Mouse (Mus musculus) erythroblast, embryonic 14.5 days (primary cell): ENCODE measurements around the gene Kcna3. TPM values are rescaled to one million over a fixed set of nuclear protein-coding genes. Genes with fewer than 3 reads are reported as not detected.

Experiments
- H3K27me3 ChIP-seq: 2 replicates; pipeline ENCODE4 v1.6.1; 2012; ENCODE audit warnings: inconsistent platforms; ENCODE audit not compliant: control insufficient read depth
- H3K36me3 ChIP-seq: 2 replicates; pipeline ENCODE4 v1.6.1; 2012; ENCODE audit warnings: mild to moderate bottlenecking, inconsistent platforms; ENCODE audit not compliant: control insufficient read depth
- H3K4me1 ChIP-seq: 2 replicates; pipeline ENCODE4 v1.6.1; 2012; ENCODE audit warnings: inconsistent platforms; ENCODE audit not compliant: control insufficient read depth
- H3K4me3 ChIP-seq: replicated peaks from 2 replicates; pipeline ENCODE3; 2012; ENCODE audit warnings: moderate library complexity, mild to moderate bottlenecking, inconsistent platforms
- H3K9me3 ChIP-seq: 2 replicates; pipeline ENCODE4 v1.6.1; 2012; ENCODE audit warnings: low read length, inconsistent platforms, mixed read lengths; ENCODE audit not compliant: control insufficient read depth
- GATA1 ChIP-seq: IDR thresholded peaks from 2 replicates; pipeline ENCODE4 v1.6.1; 2012; ENCODE audit warnings: low read length, inconsistent platforms, mixed read lengths
- TAL1 ChIP-seq: IDR thresholded peaks from 3 replicates; pipeline ENCODE4 v1.6.1; 2012; ENCODE audit warnings: low read length, inconsistent platforms, mixed read lengths
- polyA plus RNA-seq: library from polyadenylated mRNA; stranded (reverse); fragments of >175 nt; gene quantifications from 2 replicates; pipeline ENCODE4 v1.2.3, GENCODE M21; 2012

Gene Kcna3
- polyA plus RNA-seq, 1 experiment = not detected

- TF ChIP-seq GATA1 (no peak), TAL1 (no peak)
- Histone ChIP-seq H3K4me3 (no peak overlapping the region), H3K9me3 (no peaks in the 10 kb centered on the region), H3K36me3 (no peaks in the 10 kb centered on the region), H3K27me3 (peaks cover 39% of the 10 kb centered on the region), H3K4me1 (peaks cover 4% of the 10 kb centered on the region)
Measured at GRCm38 (mm10) chr3:107040408-107040807, 4.4 kb downstream of the Kcna3 start.

GRCm38 (mm10) chr3:107041718-107042117 is 5.7 kb downstream of the Kcna3 start:
- Histone ChIP-seq H3K4me3 (no peak overlapping the region), H3K9me3 (no peaks in the 10 kb centered on the region), H3K36me3 (no peaks in the 10 kb centered on the region), H3K27me3 (peaks cover 26% of the 10 kb centered on the region), H3K4me1 (no peaks in the 10 kb centered on the region)
- no peak for TF ChIP-seq TAL1
- no peak for TF ChIP-seq GATA1

- TF ChIP-seq GATA1 (no peak), TAL1 (no peak)
- H3K27me3 ChIP-seq = no peaks in the 10 kb centered on the region
- no peaks in the 10 kb centered on the region for H3K4me1 ChIP-seq
- H3K4me3 ChIP-seq = no peak overlapping the region
- no peaks in the 10 kb centered on the region for H3K36me3 ChIP-seq
- H3K9me3 ChIP-seq = no peaks in the 10 kb centered on the region
Measured at GRCm38 (mm10) chr3:107061468-107061867, 25.5 kb downstream of the Kcna3 start.

GRCm38 (mm10) chr3:107062771-107063170 is 26.8 kb downstream of the Kcna3 start:
- Histone ChIP-seq H3K36me3 (no peaks in the 10 kb centered on the region), H3K27me3 (no peaks in the 10 kb centered on the region)
- TF ChIP-seq GATA1 (no peak), TAL1 (no peak)

GRCm38 (mm10) chr3:107065510-107066095 is 29.6 kb downstream of the Kcna3 start:
- no peaks in the 10 kb centered on the region for H3K4me1 ChIP-seq
- no peaks in the 10 kb centered on the region for H3K27me3 ChIP-seq
- no peak overlapping the region for H3K4me3 ChIP-seq
- H3K36me3 ChIP-seq = no peaks in the 10 kb centered on the region
- H3K9me3 ChIP-seq = no peaks in the 10 kb centered on the region
- TF ChIP-seq TAL1 (no peak), GATA1 (no peak)

More at GRCm38 (mm10) chr3:107062771-107063170, 26.8 kb downstream of the Kcna3 start:
- Histone ChIP-seq H3K4me3 (no peak overlapping the region), H3K4me1 (no peaks in the 10 kb centered on the region), H3K9me3 (no peaks in the 10 kb centered on the region)

- no peaks in the 10 kb centered on the region for H3K27me3 ChIP-seq
- no peaks in the 10 kb centered on the region for H3K9me3 ChIP-seq
- no peaks in the 10 kb centered on the region for H3K4me1 ChIP-seq
- H3K36me3 ChIP-seq = no peaks in the 10 kb centered on the region
- H3K4me3 ChIP-seq = no peak overlapping the region
- TF ChIP-seq TAL1 = no peak
- TF ChIP-seq GATA1 = no peak
Measured at GRCm38 (mm10) chr3:107066165-107066850, 30.3 kb downstream of the Kcna3 start.

GRCm38 (mm10) chr3:107067245-107067644 is 31.3 kb downstream of the Kcna3 start:
- TF ChIP-seq TAL1 (no peak), GATA1 (no peak)
- no peak overlapping the region for H3K4me3 ChIP-seq
- H3K27me3 ChIP-seq = no peaks in the 10 kb centered on the region
- H3K4me1 ChIP-seq = no peaks in the 10 kb centered on the region
- H3K36me3 ChIP-seq = no peaks in the 10 kb centered on the region
- H3K9me3 ChIP-seq = no peaks in the 10 kb centered on the region

- no peaks in the 10 kb centered on the region for H3K9me3 ChIP-seq
- no peaks in the 10 kb centered on the region for H3K4me1 ChIP-seq
- no peak overlapping the region for H3K4me3 ChIP-seq
- no peaks in the 10 kb centered on the region for H3K36me3 ChIP-seq
- no peak for TF ChIP-seq GATA1
- no peak for TF ChIP-seq TAL1
- H3K27me3 ChIP-seq = no peaks in the 10 kb centered on the region
Measured at GRCm38 (mm10) chr3:107073863-107074262, 37.9 kb downstream of the Kcna3 start.

GRCm38 (mm10) chr3:107075705-107076104 is 39.7 kb downstream of the Kcna3 start:
- Histone ChIP-seq H3K9me3 (no peaks in the 10 kb centered on the region), H3K4me1 (no peaks in the 10 kb centered on the region), H3K4me3 (no peak overlapping the region), H3K27me3 (no peaks in the 10 kb centered on the region), H3K36me3 (no peaks in the 10 kb centered on the region)
- no peak for TF ChIP-seq TAL1
- no peak for TF ChIP-seq GATA1

GRCm38 (mm10) chr3:107076658-107077057 is 40.7 kb downstream of the Kcna3 start:
- TF ChIP-seq TAL1 (no peak), GATA1 (no peak)
- Histone ChIP-seq H3K4me1 (no peaks in the 10 kb centered on the region), H3K27me3 (no peaks in the 10 kb centered on the region), H3K36me3 (no peaks in the 10 kb centered on the region), H3K9me3 (no peaks in the 10 kb centered on the region), H3K4me3 (no peak overlapping the region)
